Mouse (Mus musculus): ENCODE results near the gene Fam20b.
A peak's percentile ranks its signal among the peaks of the same experiment; 100 is the strongest.

The Fam20b gene

GRCm38 (mm10) chr1:156641808-156642207 lies 77.1 kb downstream of the Fam20b start:
- DNase-seq (ENCODE audit: low read depth in 2 of 2, low spot score in 2 of 2) = no peak

GRCm38 (mm10) chr1:156640577-156640976 lies 78.3 kb downstream of the Fam20b start:
- DNase-seq (ENCODE audit: low read depth in 2 of 2, low spot score in 2 of 2) = no peak

GRCm38 (mm10) chr1:156639455-156639854 lies 79.4 kb downstream of the Fam20b start:
- no peak for DNase-seq (ENCODE audit: low read depth in 2 of 2, low spot score in 2 of 2)

GRCm38 (mm10) chr1:156635148-156635547 lies 83.7 kb downstream of the Fam20b start:
- DNase-seq (ENCODE audit: low read depth in 2 of 2, low spot score in 2 of 2) = no peak

GRCm38 (mm10) chr1:156633095-156633494 lies 85.8 kb downstream of the Fam20b start:
- DNase-seq (ENCODE audit: low read depth in 2 of 2, low spot score in 2 of 2) = peak; percentile 22 to 49

GRCm38 (mm10) chr1:156630965-156631364 lies 87.9 kb downstream of the Fam20b start:
- peak; percentile 14 to 27 for DNase-seq (ENCODE audit: low read depth in 2 of 2, low spot score in 2 of 2)

GRCm38 (mm10) chr1:156629984-156630383 lies 88.9 kb downstream of the Fam20b start:
- no peak for DNase-seq (ENCODE audit: low read depth in 2 of 2, low spot score in 2 of 2)
